Mouse (Mus musculus): Measurements from ENCODE around the gene Zbtb38.

- TF ChIP-seq CTCF (IDR thresholded peaks at IDR 0.05; ENCODE audit: extremely low read depth, insufficient read depth, insufficient read length, insufficient replicate concordance) (no peak), POLR2A (IDR thresholded peaks at IDR 0.05; ENCODE audit: low read depth, low read length) (no peak)
Measured at GRCm38 (mm10) chr9:96712045-96712444, 40.6 kb downstream of the Zbtb38 start.

Measured in spleen, adult 2 months (tissue).